Mouse (Mus musculus) neural tube, embryonic 11.5 days (tissue): ENCODE results near the gene Polr2l. TPM values are rescaled to one million over a fixed set of nuclear protein-coding genes. Genes with fewer than 3 reads are reported as not detected.

Experiments
- ATAC-seq: fragments of 200-750 bp; cut with Nextera tagmentation; 2 replicates; pipeline ENCODE4 v1.8.0; 2017; ENCODE audit warnings: moderate number of reproducible peaks, mild to moderate bottlenecking, moderate TSS enrichment, moderate library complexity; ENCODE audit not compliant: insufficient read depth, low FRiP score, low TSS enrichment
- DNase-seq: peaks from one replicate; pipeline ENCODE4 v3.0.0-alpha.2; 2015; ENCODE audit warnings: low spot score
- H3K27ac ChIP-seq: fragments of 300-500 bp; sonication (generic); 2 replicates; pipeline ENCODE4 v1.5.1; 2014; ENCODE audit warnings: low read depth, mild to moderate bottlenecking, low read length
- H3K27me3 ChIP-seq: fragments of 300-500 bp; sonication (generic); 2 replicates; pipeline ENCODE4 v1.6.1; 2014; ENCODE audit warnings: mild to moderate bottlenecking, low read length, mixed read lengths; ENCODE audit not compliant: control insufficient read depth, insufficient read depth
- H3K36me3 ChIP-seq: fragments of 300-500 bp; sonication (generic); 2 replicates; pipeline ENCODE4 v1.6.1; 2014; ENCODE audit warnings: mild to moderate bottlenecking, low read length, moderate library complexity, mixed read lengths; ENCODE audit not compliant: control insufficient read depth, insufficient read depth
- H3K4me1 ChIP-seq: fragments of 300-500 bp; sonication (generic); 2 replicates; pipeline ENCODE4 v1.6.1; 2014; ENCODE audit warnings: low read length, mixed read lengths; ENCODE audit not compliant: control insufficient read depth, insufficient read depth
- H3K4me2 ChIP-seq: fragments of 300-500 bp; sonication (generic); 2 replicates; pipeline ENCODE4 v1.6.1; 2014; ENCODE audit warnings: low read depth, mild to moderate bottlenecking, moderate library complexity
- H3K4me3 ChIP-seq: fragments of 300-500 bp; sonication (generic); 2 replicates; pipeline ENCODE4 v1.5.1; 2014; ENCODE audit warnings: low read depth, low read length
- H3K9ac ChIP-seq: fragments of 300-500 bp; sonication (generic); 2 replicates; pipeline ENCODE4 v1.6.1; 2014; ENCODE audit warnings: mild to moderate bottlenecking, low read length
- H3K9me3 ChIP-seq: fragments of 300-500 bp; sonication (generic); 2 replicates; pipeline ENCODE4 v1.6.1; 2016; ENCODE audit warnings: low read length; ENCODE audit not compliant: control insufficient read depth
- WGBS: fragments of 180-500 bp; shearing (Covaris S2); extraction: QIAGEN DNeasy Blood & Tissue Kit; methylation state at CpG from one replicate; pipeline ENCODE4 v1.1.7; 2014; 5-methylcytosine and 5-hydroxymethylcytosine counted together
- polyA plus RNA-seq: library from polyadenylated mRNA; unstranded; fragments of >200 nt; fragmentation: Nextera tagmentation; extraction: Ambion mirVana; gene quantifications from 2 replicates; pipeline ENCODE4 v1.2.1, GENCODE M21; 2014

Polr2l gene
- polyA plus RNA-seq, 1 experiment from 2014 or later, result 79.2 TPM

DNA sequence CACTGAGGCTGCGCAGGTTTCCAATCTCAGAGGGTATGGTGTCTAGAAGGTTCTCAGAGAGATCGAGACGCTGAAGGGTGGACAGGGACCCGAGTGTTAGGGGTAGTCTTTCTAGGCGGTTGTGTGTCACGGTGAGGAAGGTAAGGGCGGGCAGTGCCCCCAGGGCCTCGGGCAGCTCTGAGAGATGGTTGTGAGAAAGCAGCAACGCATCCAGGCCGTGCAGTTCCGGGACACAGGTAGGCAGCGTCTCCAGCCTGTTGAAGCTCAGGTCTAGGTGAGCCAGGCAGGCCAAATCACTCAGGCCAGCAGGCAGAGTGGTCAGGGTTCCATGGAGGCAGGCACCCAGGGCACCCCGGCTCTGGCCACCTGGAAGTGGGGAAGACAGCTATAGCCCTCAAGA lies 32.7 kb downstream of the Polr2l start:
- peaks cover 13% of the 10 kb centered on the region for H3K4me1 ChIP-seq
- 0 out of 2 replicates have a peak, but pooled peaks cover 3% of the 10 kb centered on the region for H3K36me3 ChIP-seq
- no peak for DNase-seq
- no peak for ATAC-seq
- WGBS, result 90% methylated on average over 13 of the region's 13 CpGs
- H3K27me3 ChIP-seq, result no peaks in the 10 kb centered on the region
- H3K27ac ChIP-seq, result no peak overlapping the region
- peak overlapping the region; percentile 60; the same call in 1 of the 2 replicates for H3K9ac ChIP-seq
- H3K4me3 ChIP-seq, result no peak overlapping the region
- H3K9me3 ChIP-seq, result no peaks in the 10 kb centered on the region
- no peak overlapping the region; the same call in 1 of the 2 replicates for H3K4me2 ChIP-seq

- no peak overlapping the region for H3K9ac ChIP-seq
- DNase-seq (no peak), ATAC-seq (no peak)
- H3K9me3 ChIP-seq, result no peaks in the 10 kb centered on the region
- no peaks in the 10 kb centered on the region for H3K27me3 ChIP-seq
- no peak overlapping the region for H3K27ac ChIP-seq
- WGBS, result 97% methylated on average over 9 of the region's 9 CpGs
- no peak overlapping the region for H3K4me2 ChIP-seq
- peaks cover 16% of the 10 kb centered on the region for H3K4me1 ChIP-seq
- no peak overlapping the region for H3K4me3 ChIP-seq
- H3K36me3 ChIP-seq, result 0 out of 2 replicates have a peak, but pooled peaks cover 3% of the 10 kb centered on the region
These were observed 33.5 kb downstream of the Polr2l start for GRCm38 (mm10) chr7:141441460-141441859.

DNA sequence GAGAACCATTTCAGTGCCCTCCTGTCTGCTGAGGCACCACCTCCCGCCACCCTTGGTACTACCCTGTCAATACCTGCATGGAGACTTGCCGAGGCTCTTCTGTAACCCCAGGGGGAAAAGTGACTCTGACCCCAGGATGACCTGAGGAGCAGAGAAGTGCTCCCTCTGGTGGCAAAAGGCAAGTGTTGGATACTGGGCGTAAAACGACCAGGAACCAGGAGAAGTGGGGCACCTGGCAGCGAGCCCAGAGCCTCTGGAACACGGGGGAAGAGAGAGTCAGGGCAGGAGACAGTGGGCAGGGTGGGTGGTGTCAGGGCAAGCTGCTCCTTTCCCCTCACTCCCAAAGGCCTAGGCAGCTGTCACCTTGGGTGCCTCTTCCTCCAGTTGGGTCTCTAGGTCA lies 34.3 kb downstream of the Polr2l start:
- peaks cover 22% of the 10 kb centered on the region for H3K4me1 ChIP-seq
- no peaks in the 10 kb centered on the region for H3K27me3 ChIP-seq
- no peak overlapping the region for H3K4me3 ChIP-seq
- WGBS, result 31% methylated on average over 6 of the region's 6 CpGs
- H3K36me3 ChIP-seq, result 0 out of 2 replicates have a peak, but pooled peaks cover 3% of the 10 kb centered on the region
- H3K4me2 ChIP-seq, result no peak overlapping the region
- no peaks in the 10 kb centered on the region for H3K9me3 ChIP-seq
- no peak overlapping the region for H3K9ac ChIP-seq
- DNase-seq (no peak), ATAC-seq (no peak)
- H3K27ac ChIP-seq, result no peak overlapping the region

GRCm38 (mm10) chr7:141439811-141440210 lies 35.1 kb downstream of the Polr2l start:
- ATAC-seq (no peak), DNase-seq (no peak)
- 95% methylated on average over 11 of the region's 11 CpGs for WGBS
- H3K4me3 ChIP-seq, result no peak overlapping the region
- H3K36me3 ChIP-seq, result 0 out of 2 replicates have a peak, but pooled peaks cover 3% of the 10 kb centered on the region
- no peak overlapping the region for H3K9ac ChIP-seq
- peaks cover 27% of the 10 kb centered on the region for H3K4me1 ChIP-seq
- H3K4me2 ChIP-seq, result no peak overlapping the region
- no peak overlapping the region for H3K27ac ChIP-seq
- no peaks in the 10 kb centered on the region for H3K27me3 ChIP-seq
- no peaks in the 10 kb centered on the region for H3K9me3 ChIP-seq

GRCm38 (mm10) chr7:141439140-141439679 lies 35.7 kb downstream of the Polr2l start:
- DNase-seq (no peak), ATAC-seq (no peak)
- no peak overlapping the region for H3K27ac ChIP-seq
- H3K9me3 ChIP-seq, result no peaks in the 10 kb centered on the region
- H3K27me3 ChIP-seq, result no peaks in the 10 kb centered on the region
- H3K4me2 ChIP-seq, result no peak overlapping the region
- WGBS, result 95% methylated on average over 10 of the region's 10 CpGs
- no peak overlapping the region for H3K4me3 ChIP-seq
- no peak overlapping the region for H3K9ac ChIP-seq
- H3K4me1 ChIP-seq, result peaks cover 33% of the 10 kb centered on the region
- 0 out of 2 replicates have a peak, but pooled peaks cover 3% of the 10 kb centered on the region for H3K36me3 ChIP-seq

- ATAC-seq, result no peak
These were observed 36.5 kb downstream of the Polr2l start for GRCm38 (mm10) chr7:141438201-141438968.

DNA sequence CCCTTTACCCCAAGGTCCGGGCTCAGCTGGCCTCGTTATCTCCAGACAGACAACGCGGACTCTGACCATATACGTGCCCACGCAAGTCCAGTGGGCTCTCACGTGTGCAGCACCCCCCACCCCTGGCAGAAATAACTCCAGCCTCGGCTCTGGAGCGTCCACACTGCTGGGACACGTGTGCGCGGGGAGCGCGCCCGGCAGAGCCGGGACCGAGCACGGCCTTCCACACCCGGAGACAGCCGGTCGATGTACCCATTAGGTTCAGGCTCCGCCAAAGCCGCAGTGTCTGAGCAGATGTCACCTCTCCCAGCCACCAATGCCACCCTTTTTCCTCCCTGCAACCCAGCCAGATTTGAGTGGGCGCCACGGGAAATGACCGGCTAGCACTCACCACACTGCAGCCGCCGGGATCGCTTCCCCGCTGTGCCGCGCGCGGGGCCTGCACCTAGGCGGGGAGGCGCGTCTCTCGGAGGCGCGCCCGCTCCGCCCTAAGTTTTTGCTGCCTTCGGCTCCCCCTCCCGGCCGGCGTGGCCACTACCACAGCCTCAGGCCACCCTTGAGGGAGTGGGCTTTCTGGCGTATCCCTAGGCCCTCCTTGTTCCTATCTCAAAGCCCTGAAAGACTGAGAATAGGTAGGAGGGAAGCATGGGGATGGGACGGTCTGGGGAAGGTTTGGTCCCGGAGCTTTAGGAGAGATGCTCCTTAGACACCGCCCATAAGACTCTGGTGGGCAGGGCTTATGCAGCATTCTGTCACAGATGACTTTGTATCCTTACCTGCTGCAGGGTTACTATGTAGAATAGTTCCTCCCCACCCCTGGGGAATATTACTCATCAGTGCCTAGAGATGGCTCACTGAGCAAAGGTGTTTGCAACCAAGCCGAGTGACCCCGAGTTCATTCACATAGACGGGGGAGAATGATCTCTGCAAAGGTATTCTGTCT lies 37.5 kb downstream of the Polr2l start, which contains the start of gene Slc25a22:
Slc25a22 (minus strand) TSS at position 715 of the 943 bp plus-strand sequence.
- H3K27ac ChIP-seq, result 0 out of 2 replicates have a peak within 1 kb of the TSS, but pooled peaks have one; percentile 23
- no peaks in the 10 kb centered on the region for H3K9me3 ChIP-seq
- WGBS, result 7% methylated on average over 53 of the region's 53 CpGs
- peak within 1 kb of the TSS; percentile 63 for H3K4me3 ChIP-seq
- ATAC-seq, result peak; percentile 68
- H3K9ac ChIP-seq, result peak within 1 kb of the TSS; percentile 77
- peak; percentile 90 for DNase-seq
- H3K36me3 ChIP-seq, result peaks cover 5% of the 10 kb centered on the region
- H3K4me1 ChIP-seq, result peaks cover 31% of the 10 kb centered on the region
- no peaks in the 10 kb centered on the region for H3K27me3 ChIP-seq
- H3K4me2 ChIP-seq, result peak within 1 kb of the TSS; percentile 85

More at GRCm38 (mm10) chr7:141438201-141438968, 36.5 kb downstream of the Polr2l start:
- no peaks in the 10 kb centered on the region for H3K9me3 ChIP-seq
- WGBS, result 91% methylated on average over 12 of the region's 12 CpGs
- no peak for DNase-seq
- no peak overlapping the region for H3K4me2 ChIP-seq
- H3K4me1 ChIP-seq, result peaks cover 40% of the 10 kb centered on the region
- H3K27me3 ChIP-seq, result no peaks in the 10 kb centered on the region
- H3K27ac ChIP-seq, result no peak overlapping the region
- H3K4me3 ChIP-seq, result no peak overlapping the region
- H3K36me3 ChIP-seq, result peaks cover 3% of the 10 kb centered on the region; the same call in 1 of the 2 replicates
- no peak overlapping the region for H3K9ac ChIP-seq

DNA sequence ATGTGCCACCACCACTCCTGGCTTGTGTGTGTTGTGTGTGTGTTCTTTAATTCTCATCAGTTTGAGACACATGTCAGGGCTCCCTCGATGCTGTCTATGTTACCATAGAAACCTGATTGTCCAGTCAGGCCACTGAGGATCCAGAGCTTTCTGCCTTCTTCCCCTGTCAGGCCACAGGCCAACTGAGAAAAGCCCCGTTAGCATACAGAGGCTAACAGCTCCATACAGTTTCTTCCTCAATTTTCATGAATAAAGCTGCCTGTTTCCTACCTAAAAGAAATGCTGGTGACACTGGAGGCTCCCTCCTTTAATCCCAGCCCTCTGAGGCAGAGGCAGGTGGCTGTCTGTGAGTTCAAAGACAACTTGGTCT lies 38.4 kb downstream of the Polr2l start:
- Histone ChIP-seq H3K4me1 (peaks cover 26% of the 10 kb centered on the region), H3K9ac (peak overlapping the region; percentile 77; the same call in 1 of the 2 replicates), H3K9me3 (no peaks in the 10 kb centered on the region), H3K4me3 (peak overlapping the region; percentile 63), H3K27ac (no peak overlapping the region), H3K4me2 (peak overlapping the region; percentile 85), H3K36me3 (peaks cover 8% of the 10 kb centered on the region), H3K27me3 (no peaks in the 10 kb centered on the region)
- DNase-seq, result no peak
- 64% methylated on average over 2 of the region's 2 CpGs for WGBS
- no peak for ATAC-seq
